Mouse (Mus musculus): ENCODE results near the gene Ngrn. TPM values are rescaled to one million over a fixed set of nuclear protein-coding genes. Genes with fewer than 3 reads are reported as not detected.

Gene Ngrn
- polyA plus RNA-seq, 1 experiment from 2014 or later: 50.4 TPM

- Histone ChIP-seq H3K27me3 (ENCODE audit: control insufficient read depth, insufficient read depth, low read length) (no peaks in the 10 kb centered on the region), H3K9me3 (ENCODE audit: control insufficient read depth, low read length) (no peaks in the 10 kb centered on the region), H3K36me3 (ENCODE audit: control insufficient read depth, insufficient read depth, low read length) (peaks cover 10% of the 10 kb centered on the region; the same call in 1 of the 2 replicates), H3K4me2 (ENCODE audit: low read depth, low read length, severe bottlenecking) (no peak overlapping the region), H3K27ac (ENCODE audit: low read depth, low read length) (no peak overlapping the region), H3K9ac (ENCODE audit: low read length) (no peak overlapping the region), H3K4me1 (replicated peaks; ENCODE audit: control insufficient read depth, insufficient read depth, low read length) (0 out of 2 replicates have a peak, but pooled peaks cover 5% of the 10 kb centered on the region), H3K4me3 (ENCODE audit: low read depth, low read length) (no peak overlapping the region)
- ATAC-seq (replicated peaks; ENCODE audit: low FRiP score) (no peak), DNase-seq (ENCODE audit: low spot score) (no peak)
- WGBS: 99% methylated on average over 4 of the region's 4 CpGs
Measured at GRCm38 (mm10) chr7:80227065-80227464, 34.0 kb upstream of the Ngrn start.

- ATAC-seq (replicated peaks; ENCODE audit: low FRiP score) (no peak), DNase-seq (ENCODE audit: low spot score) (no peak)
- 62% methylated on average over 6 of the region's 6 CpGs for WGBS
- Histone ChIP-seq H3K4me3 (ENCODE audit: low read depth, low read length) (no peak overlapping the region), H3K36me3 (ENCODE audit: control insufficient read depth, insufficient read depth, low read length) (peaks cover 6% of the 10 kb centered on the region; the same call in 1 of the 2 replicates), H3K9me3 (ENCODE audit: control insufficient read depth, low read length) (no peaks in the 10 kb centered on the region), H3K27me3 (ENCODE audit: control insufficient read depth, insufficient read depth, low read length) (no peaks in the 10 kb centered on the region), H3K27ac (ENCODE audit: low read depth, low read length) (no peak overlapping the region), H3K9ac (ENCODE audit: low read length) (no peak overlapping the region), H3K4me1 (replicated peaks; ENCODE audit: control insufficient read depth, insufficient read depth, low read length) (0 out of 2 replicates have a peak, but pooled peaks cover 8% of the 10 kb centered on the region), H3K4me2 (ENCODE audit: low read depth, low read length, severe bottlenecking) (no peak overlapping the region)
Measured at GRCm38 (mm10) chr7:80230196-80230595, 30.8 kb upstream of the Ngrn start.

- Histone ChIP-seq H3K27ac (ENCODE audit: low read depth, low read length) (no peak overlapping the region), H3K4me3 (ENCODE audit: low read depth, low read length) (peak overlapping the region; percentile 66), H3K27me3 (ENCODE audit: control insufficient read depth, insufficient read depth, low read length) (no peaks in the 10 kb centered on the region), H3K4me2 (ENCODE audit: low read depth, low read length, severe bottlenecking) (peak overlapping the region; percentile 81), H3K9me3 (ENCODE audit: control insufficient read depth, low read length) (no peaks in the 10 kb centered on the region), H3K9ac (ENCODE audit: low read length) (peak overlapping the region; percentile 60), H3K36me3 (ENCODE audit: control insufficient read depth, insufficient read depth, low read length) (peaks cover 1% of the 10 kb centered on the region; the same call in 1 of the 2 replicates), H3K4me1 (replicated peaks; ENCODE audit: control insufficient read depth, insufficient read depth, low read length) (0 out of 2 replicates have a peak, but pooled peaks cover 8% of the 10 kb centered on the region)
- peak; percentile 39; the same call in 1 of the 2 replicates for ATAC-seq (replicated peaks; ENCODE audit: low FRiP score)
- no peak for DNase-seq (ENCODE audit: low spot score)
- 1% methylated on average over 29 of the region's 29 CpGs for WGBS
Measured at GRCm38 (mm10) chr7:80231971-80232488, 29.0 kb upstream of the Ngrn start.

GRCm38 (mm10) chr7:80232489-80233029 lies 28.5 kb upstream of the Ngrn start, which contains the start of the genes Cib1 and Gdpgp1:
TSS of gene Cib1 (minus strand) at chr7:80232813.
TSS of gene Gdpgp1 (plus strand) at chr7:80232865.
- H3K27me3 ChIP-seq (ENCODE audit: control insufficient read depth, insufficient read depth, low read length): no peaks in the 10 kb centered on the region
- peak within 1 kb of the TSS; percentile 60 for H3K9ac ChIP-seq (ENCODE audit: low read length)
- peak; percentile 97 for ATAC-seq (replicated peaks; ENCODE audit: low FRiP score)
- H3K4me2 ChIP-seq (ENCODE audit: low read depth, low read length, severe bottlenecking): peak within 1 kb of the TSS; percentile 81
- H3K27ac ChIP-seq (ENCODE audit: low read depth, low read length): no peak within 1 kb of the TSS
- H3K9me3 ChIP-seq (ENCODE audit: control insufficient read depth, low read length): no peaks in the 10 kb centered on the region
- WGBS: 1% methylated on average over 49 of the region's 56 CpGs
- H3K36me3 ChIP-seq (ENCODE audit: control insufficient read depth, insufficient read depth, low read length): no peaks in the 10 kb centered on the region
- DNase-seq (ENCODE audit: low spot score): peak; percentile 99
- H3K4me3 ChIP-seq (ENCODE audit: low read depth, low read length): peak within 1 kb of the TSS; percentile 66
- H3K4me1 ChIP-seq (replicated peaks; ENCODE audit: control insufficient read depth, insufficient read depth, low read length): 0 out of 2 replicates have a peak, but pooled peaks cover 8% of the 10 kb centered on the region

GRCm38 (mm10) chr7:80233799-80234198 lies 27.2 kb upstream of the Ngrn start:
- Histone ChIP-seq H3K9me3 (ENCODE audit: control insufficient read depth, low read length) (no peaks in the 10 kb centered on the region), H3K27me3 (ENCODE audit: control insufficient read depth, insufficient read depth, low read length) (no peaks in the 10 kb centered on the region), H3K36me3 (ENCODE audit: control insufficient read depth, insufficient read depth, low read length) (no peaks in the 10 kb centered on the region), H3K4me2 (ENCODE audit: low read depth, low read length, severe bottlenecking) (no peak overlapping the region), H3K4me3 (ENCODE audit: low read depth, low read length) (no peak overlapping the region), H3K9ac (ENCODE audit: low read length) (no peak overlapping the region), H3K4me1 (replicated peaks; ENCODE audit: control insufficient read depth, insufficient read depth, low read length) (0 out of 2 replicates have a peak, but pooled peaks cover 8% of the 10 kb centered on the region), H3K27ac (ENCODE audit: low read depth, low read length) (no peak overlapping the region)
- DNase-seq (ENCODE audit: low spot score): no peak
- WGBS: 86% methylated on average over 9 of the region's 9 CpGs
- ATAC-seq (replicated peaks; ENCODE audit: low FRiP score): no peak

GRCm38 (mm10) chr7:80238542-80238941 lies 22.5 kb upstream of the Ngrn start:
- Histone ChIP-seq H3K4me3 (ENCODE audit: low read depth, low read length) (no peak overlapping the region), H3K36me3 (ENCODE audit: control insufficient read depth, insufficient read depth, low read length) (no peaks in the 10 kb centered on the region; the same call in 1 of the 2 replicates), H3K9me3 (ENCODE audit: control insufficient read depth, low read length) (no peaks in the 10 kb centered on the region), H3K4me2 (ENCODE audit: low read depth, low read length, severe bottlenecking) (no peak overlapping the region), H3K4me1 (replicated peaks; ENCODE audit: control insufficient read depth, insufficient read depth, low read length) (0 out of 2 replicates have a peak, but pooled peaks cover 3% of the 10 kb centered on the region), H3K27ac (ENCODE audit: low read depth, low read length) (no peak overlapping the region), H3K27me3 (ENCODE audit: control insufficient read depth, insufficient read depth, low read length) (no peaks in the 10 kb centered on the region), H3K9ac (ENCODE audit: low read length) (no peak overlapping the region)
- DNase-seq (ENCODE audit: low spot score) (no peak), ATAC-seq (replicated peaks; ENCODE audit: low FRiP score) (no peak)
- 89% methylated on average over 10 of the region's 10 CpGs for WGBS

GRCm38 (mm10) chr7:80241661-80242060 lies 19.4 kb upstream of the Ngrn start:
- H3K4me3 ChIP-seq (ENCODE audit: low read depth, low read length): no peak overlapping the region
- 95% methylated on average over 4 of the region's 4 CpGs for WGBS
- no peak overlapping the region for H3K27ac ChIP-seq (ENCODE audit: low read depth, low read length)
- H3K4me1 ChIP-seq (replicated peaks; ENCODE audit: control insufficient read depth, insufficient read depth, low read length): no peaks in the 10 kb centered on the region; the same call in 1 of the 2 replicates
- no peaks in the 10 kb centered on the region for H3K9me3 ChIP-seq (ENCODE audit: control insufficient read depth, low read length)
- no peaks in the 10 kb centered on the region for H3K27me3 ChIP-seq (ENCODE audit: control insufficient read depth, insufficient read depth, low read length)
- no peaks in the 10 kb centered on the region; the same call in 1 of the 2 replicates for H3K36me3 ChIP-seq (ENCODE audit: control insufficient read depth, insufficient read depth, low read length)
- no peak overlapping the region for H3K4me2 ChIP-seq (ENCODE audit: low read depth, low read length, severe bottlenecking)
- no peak for DNase-seq (ENCODE audit: low spot score)
- no peak for ATAC-seq (replicated peaks; ENCODE audit: low FRiP score)
- H3K9ac ChIP-seq (ENCODE audit: low read length): no peak overlapping the region

GRCm38 (mm10) chr7:80244851-80245250 lies 16.2 kb upstream of the Ngrn start:
- no peaks in the 10 kb centered on the region; the same call in 1 of the 2 replicates for H3K4me1 ChIP-seq (replicated peaks; ENCODE audit: control insufficient read depth, insufficient read depth, low read length)
- no peaks in the 10 kb centered on the region for H3K9me3 ChIP-seq (ENCODE audit: control insufficient read depth, low read length)
- WGBS: 93% methylated on average over 4 of the region's 4 CpGs
- ATAC-seq (replicated peaks; ENCODE audit: low FRiP score) (no peak), DNase-seq (ENCODE audit: low spot score) (no peak)
- H3K27ac ChIP-seq (ENCODE audit: low read depth, low read length): no peak overlapping the region
- no peaks in the 10 kb centered on the region for H3K27me3 ChIP-seq (ENCODE audit: control insufficient read depth, insufficient read depth, low read length)
- no peak overlapping the region for H3K4me2 ChIP-seq (ENCODE audit: low read depth, low read length, severe bottlenecking)
- H3K36me3 ChIP-seq (ENCODE audit: control insufficient read depth, insufficient read depth, low read length): no peaks in the 10 kb centered on the region
- no peak overlapping the region for H3K4me3 ChIP-seq (ENCODE audit: low read depth, low read length)
- no peak overlapping the region for H3K9ac ChIP-seq (ENCODE audit: low read length)
